Mouse (Mus musculus) bone marrow, adult 2 months (tissue): Measurements from ENCODE around the gene Nell1.

Source experiments
- CTCF ChIP-seq: fragments of 200-500 bp; IDR thresholded peaks from 2 replicates; pipeline ENCODE4 v1.5.1; 2011; ENCODE audit warnings: low read length, control low read depth; ENCODE audit not compliant: control insufficient read depth, insufficient read depth
- POLR2A ChIP-seq: fragments of 200-500 bp; IDR thresholded peaks from 2 replicates; pipeline ENCODE4 v1.6.1; 2011; ENCODE audit warnings: low read depth, mild to moderate bottlenecking, control low read depth, low read length, borderline replicate concordance; ENCODE audit not compliant: control insufficient read depth

DNA sequence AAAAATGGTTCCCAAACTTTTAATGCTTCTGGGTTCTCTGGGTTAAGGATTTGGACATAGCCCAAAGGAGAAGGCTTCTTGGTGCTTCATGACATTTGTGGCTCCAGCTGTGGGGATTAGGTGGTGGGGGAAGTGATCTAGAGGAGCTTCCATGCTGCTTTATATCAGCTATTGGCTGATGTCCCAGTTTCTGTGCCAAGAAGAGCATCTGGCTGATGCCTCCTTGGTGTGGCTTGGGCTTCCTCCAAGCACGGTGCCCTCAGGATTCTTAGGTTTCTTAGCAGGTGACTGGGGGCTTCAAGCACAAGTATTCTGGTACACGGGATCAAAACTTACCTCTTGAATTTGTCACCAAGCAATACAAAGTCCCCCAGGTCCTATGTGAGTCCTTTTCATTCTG is 132.6 kb downstream of the Nell1 start:
- TF ChIP-seq POLR2A = no peak
- no peak for TF ChIP-seq CTCF
